Mouse (Mus musculus) inflammation-experienced regulatory T-cells, adult 6 months (primary cell): ENCODE results near the gene Slc25a43. TPM values are rescaled to one million over a fixed set of nuclear protein-coding genes. Genes with fewer than 3 reads are reported as not detected.

Source experiments
- ATAC-seq: one replicate; pipeline ENCODE4 v1.8.0; 2017
- polyA plus RNA-seq, 3 experiments: library from polyadenylated mRNA; unstranded; fragments of 100-300 nt; shearing (Covaris generic); gene quantifications; one replicate each; pipeline ENCODE4 v1.2.1; 2017

Slc25a43 gene
- polyA plus RNA-seq = under 1 TPM in 2 of 3 experiments, not detected in 1; 0.47 to 0.50 TPM

DNA sequence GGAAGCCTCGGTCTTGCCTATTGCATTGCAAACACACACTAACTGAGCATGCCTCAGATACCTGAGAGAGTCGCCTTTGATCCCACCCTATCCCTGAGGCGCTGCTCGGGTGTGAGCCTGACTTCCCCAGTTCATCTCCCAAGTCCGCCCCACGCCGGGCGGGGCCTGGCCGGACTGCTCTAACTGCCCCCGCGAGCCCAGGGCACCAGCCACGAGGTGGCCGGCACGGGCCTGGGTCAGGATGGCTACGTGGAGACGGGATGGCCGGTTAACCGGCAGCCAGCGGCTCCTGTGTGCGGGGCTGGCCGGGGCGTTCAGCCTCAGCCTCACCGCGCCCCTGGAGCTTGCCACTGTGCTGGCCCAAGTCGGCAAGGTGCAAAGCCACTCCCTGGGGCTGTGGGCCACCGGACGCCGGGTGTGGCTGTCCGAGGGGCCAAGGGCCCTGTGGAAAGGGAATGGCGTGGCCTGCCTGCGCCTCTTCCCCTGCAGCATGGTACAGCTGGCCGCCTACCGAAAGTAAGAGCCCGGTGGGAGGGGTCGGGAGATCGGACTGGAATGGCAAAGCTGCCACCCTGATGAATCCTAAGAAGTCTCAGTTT, at the start of gene Slc25a43:
TSS of gene Slc25a43 (plus strand) at position 157 of the 599 bp plus-strand sequence.
- peak; percentile 30 for ATAC-seq

GRCm38 (mm10) chrX:36740124-36740951, 3.1 kb upstream of the Slc25a43 start:
- ATAC-seq = peak; percentile 50

- ATAC-seq = no peak
Measured at GRCm38 (mm10) chrX:36741278-36741677, 2.2 kb upstream of the Slc25a43 start.

GRCm38 (mm10) chrX:36742744-36743143, 715 bp upstream of the Slc25a43 start:
- no peak for ATAC-seq

GRCm38 (mm10) chrX:36744735-36745134, 1.3 kb downstream of the Slc25a43 start:
- peak; percentile 46 for ATAC-seq

DNA sequence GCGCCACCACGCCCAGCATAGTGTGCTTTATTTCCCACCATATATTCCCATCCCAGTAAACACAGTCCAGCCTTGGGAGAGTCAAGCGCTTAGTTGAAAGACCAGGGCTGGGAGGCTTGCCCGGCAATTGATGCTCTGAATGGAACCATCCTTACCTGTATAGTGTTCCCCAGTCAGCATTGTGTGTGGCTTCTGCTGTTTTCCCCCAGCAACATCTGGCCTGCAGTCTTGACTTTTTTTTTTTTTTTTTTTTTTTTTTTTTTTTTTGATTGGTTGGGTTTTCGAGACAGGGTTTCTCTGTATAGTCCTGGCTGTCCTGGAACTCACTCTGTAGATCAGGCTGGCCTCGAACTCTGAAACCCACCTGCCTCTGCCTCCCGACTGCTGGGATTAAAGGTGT, 1.9 kb downstream of the Slc25a43 start:
- no peak for ATAC-seq

- no peak for ATAC-seq
Measured at GRCm38 (mm10) chrX:36746789-36747188, 3.3 kb downstream of the Slc25a43 start.

- no peak for ATAC-seq
Measured at GRCm38 (mm10) chrX:36748573-36748972, 5.1 kb downstream of the Slc25a43 start.

DNA sequence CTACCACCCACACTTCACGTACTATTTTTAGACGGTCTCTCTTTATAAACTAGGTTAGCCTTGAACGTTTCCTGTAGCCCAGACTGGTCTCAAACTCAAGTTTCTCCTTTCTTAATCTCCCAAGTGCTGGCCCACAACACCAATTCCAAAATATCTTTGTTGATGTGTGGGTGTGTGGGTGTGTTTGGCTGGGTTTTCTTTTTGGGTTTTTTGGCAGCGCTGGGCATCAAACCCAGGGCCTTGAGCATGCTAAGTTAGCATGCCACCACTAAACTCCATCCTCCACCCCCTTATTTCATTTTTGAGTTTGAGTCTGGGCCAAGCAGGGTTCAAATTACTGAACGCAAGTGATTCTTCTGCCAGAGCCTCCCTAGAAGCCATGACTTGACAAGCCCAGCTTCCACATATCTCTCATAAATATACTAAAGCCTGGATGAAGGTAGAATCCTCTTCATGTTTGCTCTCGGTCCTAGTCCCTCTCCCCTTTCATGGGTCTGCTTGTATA, 5.9 kb downstream of the Slc25a43 start:
- peak; percentile 38 for ATAC-seq

DNA sequence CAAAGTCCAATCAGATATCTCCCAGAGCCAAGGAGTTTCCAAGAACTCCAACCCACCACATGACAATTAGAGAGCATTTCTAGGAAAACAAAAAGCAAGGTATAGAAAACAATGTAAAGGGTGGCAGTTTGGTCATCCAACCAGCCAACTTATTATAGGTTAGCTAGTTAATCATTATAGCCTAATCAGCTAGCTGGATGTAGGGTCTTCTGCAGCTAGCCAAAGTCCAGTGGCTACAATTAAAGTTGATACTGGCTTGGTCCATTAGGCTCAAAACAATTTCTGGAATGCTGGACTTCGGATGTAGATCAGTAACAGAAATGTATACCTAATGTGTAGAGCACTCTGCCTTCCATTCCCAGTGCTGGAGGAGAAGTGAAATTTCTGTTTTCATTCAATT, 7.1 kb downstream of the Slc25a43 start:
- ATAC-seq = no peak

GRCm38 (mm10) chrX:36752586-36752985, 9.1 kb downstream of the Slc25a43 start:
- no peak for ATAC-seq

GRCm38 (mm10) chrX:36757796-36758472, 14.5 kb downstream of the Slc25a43 start:
- ATAC-seq = peak; percentile 71

DNA sequence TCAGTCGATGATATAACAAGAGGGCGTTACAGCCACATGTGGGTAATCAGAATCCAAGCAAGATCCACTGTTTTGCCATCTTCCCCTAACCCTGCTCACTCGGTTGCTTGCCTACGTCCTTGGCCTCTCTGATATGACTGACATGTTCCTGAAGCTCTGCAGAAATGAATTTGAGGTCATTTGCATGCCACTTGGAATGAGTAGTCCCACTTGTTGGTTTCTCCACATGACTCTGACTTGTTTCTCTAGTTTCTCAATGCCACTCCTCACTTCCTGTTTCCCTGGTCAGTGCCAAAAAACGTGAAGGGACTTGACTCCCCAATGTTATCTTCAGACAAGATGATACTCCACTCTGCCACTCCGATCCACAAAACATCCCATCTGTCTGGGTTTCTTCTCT, 15.1 kb downstream of the Slc25a43 start:
- peak; percentile 19 for ATAC-seq

GRCm38 (mm10) chrX:36760946-36761635, 17.6 kb downstream of the Slc25a43 start:
- ATAC-seq = peak; percentile 38

- ATAC-seq = no peak
Measured at GRCm38 (mm10) chrX:36762289-36762688, 18.8 kb downstream of the Slc25a43 start.

DNA sequence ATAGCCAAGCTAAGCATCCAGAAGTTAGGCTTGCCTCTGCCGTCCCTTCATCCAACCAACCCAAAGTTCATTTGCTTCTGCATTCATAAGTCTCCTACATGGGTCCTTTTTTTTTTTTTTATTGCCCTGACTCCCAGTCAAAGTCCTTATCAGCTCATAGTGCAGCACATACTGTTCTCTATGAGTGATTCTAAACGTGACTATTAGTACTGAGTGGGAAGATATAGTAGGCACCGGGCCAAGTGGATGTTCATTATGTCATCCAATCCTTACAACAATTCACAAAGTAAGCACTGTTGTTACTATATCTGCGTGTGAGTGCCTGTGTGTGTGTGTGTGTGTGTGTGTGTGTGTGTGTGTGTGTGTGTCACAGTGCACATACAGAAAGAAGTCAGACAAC, 19.4 kb downstream of the Slc25a43 start:
- ATAC-seq = no peak

DNA sequence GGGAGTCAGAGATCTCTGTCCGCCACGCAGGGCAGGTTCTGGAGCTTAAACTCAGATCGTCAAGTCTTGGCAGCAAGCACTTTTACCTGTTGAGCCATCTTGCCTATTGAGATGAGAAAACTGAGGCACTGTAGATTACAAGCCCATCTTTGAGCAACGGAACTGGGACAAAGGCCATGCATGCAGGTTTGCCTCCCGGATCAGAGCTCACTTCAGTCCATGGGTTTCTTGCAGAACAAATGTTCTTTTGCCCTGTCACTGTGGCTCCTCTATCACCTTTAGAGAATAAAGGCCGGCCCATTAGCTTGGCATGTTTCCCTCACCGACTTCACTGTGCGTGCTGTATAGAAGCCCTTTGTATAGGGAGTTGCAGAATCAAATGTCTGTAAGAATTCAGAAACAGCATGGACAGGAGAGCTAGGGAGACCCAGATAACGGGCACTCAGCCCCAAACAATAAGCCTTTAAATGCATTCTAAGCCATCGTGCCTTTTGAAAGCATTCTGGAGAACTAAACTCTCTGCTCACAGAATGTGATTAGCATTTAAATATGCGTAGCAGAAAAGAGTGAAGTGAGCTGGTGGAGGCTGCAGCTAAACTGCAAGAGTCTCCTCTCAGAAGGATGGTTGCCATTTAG, 20.0 kb downstream of the Slc25a43 start:
- no peak for ATAC-seq

DNA sequence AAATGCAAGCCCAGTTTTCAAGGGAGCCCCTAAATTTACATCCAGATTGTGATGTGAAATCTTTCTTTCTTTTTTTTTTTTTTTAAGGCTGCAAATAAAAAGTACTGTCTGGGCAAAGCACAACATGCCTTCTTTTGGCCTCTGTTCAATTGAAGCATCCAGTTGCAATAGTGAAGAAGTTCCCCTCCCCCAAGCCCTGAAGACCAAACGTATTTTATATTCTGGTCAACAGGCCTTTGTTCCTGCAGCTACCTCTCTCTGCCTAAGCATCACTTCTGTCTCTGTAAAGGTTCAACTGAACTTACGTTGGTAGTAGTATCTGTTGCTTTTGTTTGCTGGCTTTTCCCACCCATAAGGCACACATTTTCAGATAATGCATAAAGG, 20.5 kb downstream of the Slc25a43 start:
- no peak for ATAC-seq

DNA sequence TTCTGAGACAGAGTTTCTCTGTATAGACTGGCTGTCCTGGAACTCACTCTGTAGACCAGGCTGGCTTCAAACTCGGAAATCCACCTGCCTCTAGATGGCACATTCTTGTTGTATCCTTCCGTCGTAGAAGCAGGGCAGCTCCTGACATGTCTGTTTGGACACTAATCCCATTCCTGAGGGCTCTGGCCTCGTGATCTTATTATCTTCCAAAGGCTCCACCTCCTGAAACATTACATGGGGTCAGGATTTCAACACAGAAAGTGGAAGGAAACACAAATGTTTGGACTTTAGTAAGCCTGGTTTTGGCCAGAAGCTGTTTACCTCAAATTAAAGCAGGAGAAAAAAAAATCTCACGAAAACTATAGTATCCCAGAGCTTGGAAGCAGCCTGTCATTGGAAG, 23.9 kb downstream of the Slc25a43 start:
- no peak for ATAC-seq

DNA sequence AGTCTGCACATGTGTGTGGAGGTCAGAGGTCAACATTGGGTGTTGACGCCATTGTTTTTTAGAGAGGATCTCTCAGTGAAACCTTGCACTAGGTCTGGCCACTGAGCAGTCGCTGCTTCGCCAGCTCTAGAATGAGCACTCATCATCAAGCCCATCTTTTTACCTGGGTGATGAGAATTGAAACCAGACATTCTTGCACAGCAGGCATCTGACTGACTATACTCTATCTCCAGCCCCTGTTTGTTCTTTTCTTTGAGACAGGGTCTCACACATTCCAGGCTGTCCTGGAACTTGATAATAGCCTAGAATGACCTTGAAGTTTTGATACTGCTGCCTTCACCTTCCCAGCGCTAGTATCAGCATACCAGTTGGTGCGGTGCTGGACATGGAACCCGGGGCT, 29.1 kb downstream of the Slc25a43 start:
- ATAC-seq = no peak

- no peak for ATAC-seq
Measured at GRCm38 (mm10) chrX:36775520-36775919, 32.1 kb downstream of the Slc25a43 start.

DNA sequence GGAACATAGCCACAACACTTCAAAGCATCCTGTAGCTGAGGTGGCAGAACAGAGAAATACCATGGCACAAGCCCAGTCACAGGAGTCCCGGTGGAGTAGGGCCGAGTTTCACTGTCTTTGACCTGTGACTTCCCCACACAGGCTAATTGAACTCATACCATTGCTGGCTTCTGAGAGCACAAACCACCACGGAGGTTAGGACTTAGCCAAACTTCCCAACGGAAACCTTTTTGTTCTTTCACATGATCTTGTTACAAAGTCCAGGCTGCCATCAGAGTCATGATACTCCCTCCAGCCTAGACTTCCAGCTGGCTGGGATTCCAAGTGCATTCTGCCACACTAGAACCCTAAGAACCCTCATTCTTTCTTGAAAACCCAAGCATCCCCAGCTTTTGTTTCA, 34.2 kb downstream of the Slc25a43 start:
- ATAC-seq = no peak
